Mouse (Mus musculus) lung, adult 2 months (tissue): Measurements from ENCODE around the gene Ring1.

Experiments
- CTCF ChIP-seq: fragments of 200-500 bp; IDR thresholded peaks from 2 replicates; pipeline ENCODE4 v1.5.1; 2011; ENCODE audit warnings: mild to moderate bottlenecking, low read length, control low read depth; ENCODE audit not compliant: insufficient read depth
- POLR2A ChIP-seq: fragments of 200-500 bp; IDR thresholded peaks from 2 replicates; pipeline ENCODE4 v1.6.1; 2011; ENCODE audit warnings: low read depth, mild to moderate bottlenecking, control low read depth, low read length, borderline replicate concordance; ENCODE audit errors: extremely low read depth

GRCm38 (mm10) chr17:34031465-34032173, 7.1 kb upstream of the Ring1 start, which contains the start of the genes Slc39a7 and Rxrb:
- TF ChIP-seq CTCF: no peak
- peak; percentile 67 for TF ChIP-seq POLR2A
